Mouse (Mus musculus) frontal cortex, adult (tissue): Measurements from ENCODE around the gene Olfm4.

ENCODE experiments used
- ATAC-seq: cut with Nextera tagmentation; 2 replicates; pipeline ENCODE4 v1.9.2; 2017; ENCODE audit warnings: mild to moderate bottlenecking, moderate library complexity, mixed read lengths; ENCODE audit not compliant: low TSS enrichment

Olfm4 gene

GRCm38 (mm10) chr14:79983781-79984180 is at the start of gene Olfm4:
TSS of gene Olfm4 (plus strand) at chr14:79984081.
- no peak for ATAC-seq

- no peak for ATAC-seq
These were observed 49.5 kb upstream of the Olfm4 start for GRCm38 (mm10) chr14:79934426-79934825.

- ATAC-seq = peak; percentile 65
These were observed 46.9 kb upstream of the Olfm4 start for GRCm38 (mm10) chr14:79936879-79937468.

- no peak for ATAC-seq
These were observed 38.0 kb upstream of the Olfm4 start for GRCm38 (mm10) chr14:79945876-79946275.

GRCm38 (mm10) chr14:79955678-79956077 is 28.2 kb upstream of the Olfm4 start:
- ATAC-seq = no peak

- ATAC-seq = no peak
These were observed 25.9 kb upstream of the Olfm4 start for GRCm38 (mm10) chr14:79957789-79958487.

- no peak for ATAC-seq
These were observed 22.7 kb upstream of the Olfm4 start for GRCm38 (mm10) chr14:79961187-79961586.

- ATAC-seq = no peak
These were observed 22.3 kb upstream of the Olfm4 start for GRCm38 (mm10) chr14:79961602-79962001.

- peak; percentile 93 for ATAC-seq
These were observed 13.7 kb upstream of the Olfm4 start for GRCm38 (mm10) chr14:79970165-79970564.

- no peak for ATAC-seq
These were observed 12.7 kb upstream of the Olfm4 start for GRCm38 (mm10) chr14:79970928-79971738.

- ATAC-seq = no peak
These were observed 2.4 kb upstream of the Olfm4 start for GRCm38 (mm10) chr14:79981437-79981836.

- ATAC-seq = no peak
These were observed 1.3 kb downstream of the Olfm4 start for GRCm38 (mm10) chr14:79985137-79985670.

- no peak for ATAC-seq
These were observed 1.8 kb downstream of the Olfm4 start for GRCm38 (mm10) chr14:79985696-79986095.

- ATAC-seq = no peak
These were observed 3.0 kb downstream of the Olfm4 start for GRCm38 (mm10) chr14:79986831-79987230.

- no peak for ATAC-seq
These were observed 5.9 kb downstream of the Olfm4 start for GRCm38 (mm10) chr14:79989785-79990184.

- ATAC-seq = no peak
These were observed 6.7 kb downstream of the Olfm4 start for GRCm38 (mm10) chr14:79990547-79990946.

GRCm38 (mm10) chr14:79997534-79997933 is 13.7 kb downstream of the Olfm4 start:
- ATAC-seq = no peak

- ATAC-seq = no peak
These were observed 16.2 kb downstream of the Olfm4 start for GRCm38 (mm10) chr14:80000110-80000531.

GRCm38 (mm10) chr14:80007686-80008085 is 23.8 kb downstream of the Olfm4 start:
- no peak for ATAC-seq

- ATAC-seq = no peak
These were observed 26.5 kb downstream of the Olfm4 start for GRCm38 (mm10) chr14:80010426-80010825.

- ATAC-seq = no peak
These were observed 31.1 kb downstream of the Olfm4 start for GRCm38 (mm10) chr14:80014966-80015365.

- no peak; the same call in 1 of the 2 replicates for ATAC-seq
These were observed 32.2 kb downstream of the Olfm4 start for GRCm38 (mm10) chr14:80016112-80016511.
